Mouse (Mus musculus) testis, adult 2 months (tissue): ENCODE results near the gene Fhod1.

Experiments
- CTCF ChIP-seq: fragments of 200-500 bp; IDR thresholded peaks from 2 replicates; pipeline ENCODE4 v1.5.1; 2012; ENCODE audit warnings: low read depth, mild to moderate bottlenecking, inconsistent platforms, low read length, moderate library complexity; ENCODE audit not compliant: control insufficient read depth, insufficient read depth, insufficient replicate concordance
- POLR2A ChIP-seq: fragments of 200-500 bp; IDR thresholded peaks from 2 replicates; pipeline ENCODE4 v1.6.1; 2012; ENCODE audit warnings: low read depth, mild to moderate bottlenecking, inconsistent platforms, low read length, moderate library complexity; ENCODE audit not compliant: control insufficient read depth

GRCm38 (mm10) chr8:105389096-105389495 is 41.3 kb upstream of the Fhod1 start:
- TF ChIP-seq POLR2A (no peak), CTCF (no peak)
